Mouse (Mus musculus): ENCODE measurements around the gene Rnf152. TPM values are rescaled to one million over a fixed set of nuclear protein-coding genes. Genes with fewer than 3 reads are reported as not detected.

Rnf152 gene
- polyA plus RNA-seq, 1 experiment from 2014 or later, result 2.4 TPM

- Histone ChIP-seq H3K4me3 (ENCODE audit: low read depth, low read length) (no peak overlapping the region), H3K36me3 (ENCODE audit: control insufficient read depth, insufficient read depth, low read length) (no peaks in the 10 kb centered on the region), H3K9me3 (ENCODE audit: control insufficient read depth, low read length) (no peaks in the 10 kb centered on the region), H3K9ac (ENCODE audit: low read length) (no peak overlapping the region), H3K27me3 (ENCODE audit: control insufficient read depth, insufficient read depth, low read length) (no peaks in the 10 kb centered on the region), H3K4me2 (no peak overlapping the region), H3K4me1 (ENCODE audit: control insufficient read depth, insufficient read depth, low read length) (peaks cover 16% of the 10 kb centered on the region), H3K27ac (ENCODE audit: low read depth, low read length) (no peak overlapping the region)
- WGBS, result 69% methylated on average over 5 of the region's 5 CpGs
- DNase-seq (ENCODE audit: low spot score, missing footprints) (peak; percentile 81), ATAC-seq (ENCODE audit: low FRiP score) (peak; percentile 41; the same call in 1 of the 2 replicates)
Measured at GRCm38 (mm10) chr1:105330581-105331320, 25.8 kb downstream of the Rnf152 start.

GRCm38 (mm10) chr1:105327789-105328188 is 28.7 kb downstream of the Rnf152 start:
- H3K27ac ChIP-seq (ENCODE audit: low read depth, low read length), result no peak overlapping the region
- no peak overlapping the region for H3K4me3 ChIP-seq (ENCODE audit: low read depth, low read length)
- H3K27me3 ChIP-seq (ENCODE audit: control insufficient read depth, insufficient read depth, low read length), result no peaks in the 10 kb centered on the region
- WGBS, result 91% methylated on average over 1 of the region's 1 CpGs
- H3K9ac ChIP-seq (ENCODE audit: low read length), result no peak overlapping the region
- H3K4me1 ChIP-seq (ENCODE audit: control insufficient read depth, insufficient read depth, low read length), result peaks cover 19% of the 10 kb centered on the region
- H3K36me3 ChIP-seq (ENCODE audit: control insufficient read depth, insufficient read depth, low read length), result no peaks in the 10 kb centered on the region
- no peak for DNase-seq (ENCODE audit: low spot score, missing footprints)
- H3K9me3 ChIP-seq (ENCODE audit: control insufficient read depth, low read length), result no peaks in the 10 kb centered on the region
- ATAC-seq (ENCODE audit: low FRiP score), result no peak
- H3K4me2 ChIP-seq, result no peak overlapping the region

- 40% methylated on average over 4 of the region's 4 CpGs for WGBS
Measured at GRCm38 (mm10) chr1:105324636-105325035, 31.9 kb downstream of the Rnf152 start.

GRCm38 (mm10) chr1:105314010-105314800 is 42.3 kb downstream of the Rnf152 start:
- DNase-seq (ENCODE audit: low spot score, missing footprints), result peak; percentile 77
- Histone ChIP-seq H3K4me2 (no peak overlapping the region), H3K9me3 (ENCODE audit: control insufficient read depth, low read length) (no peaks in the 10 kb centered on the region), H3K9ac (ENCODE audit: low read length) (no peak overlapping the region), H3K36me3 (ENCODE audit: control insufficient read depth, insufficient read depth, low read length) (no peaks in the 10 kb centered on the region), H3K27me3 (ENCODE audit: control insufficient read depth, insufficient read depth, low read length) (no peaks in the 10 kb centered on the region), H3K4me3 (ENCODE audit: low read depth, low read length) (no peak overlapping the region), H3K27ac (ENCODE audit: low read depth, low read length) (no peak overlapping the region), H3K4me1 (ENCODE audit: control insufficient read depth, insufficient read depth, low read length) (peaks cover 6% of the 10 kb centered on the region; the same call in 1 of the 2 replicates)
- WGBS, result 90% methylated on average over 3 of the region's 3 CpGs
- ATAC-seq (ENCODE audit: low FRiP score), result no peak

More at GRCm38 (mm10) chr1:105324636-105325035, 31.9 kb downstream of the Rnf152 start:
- H3K4me1 ChIP-seq (ENCODE audit: control insufficient read depth, insufficient read depth, low read length), result peaks cover 4% of the 10 kb centered on the region
- H3K27me3 ChIP-seq (ENCODE audit: control insufficient read depth, insufficient read depth, low read length), result no peaks in the 10 kb centered on the region
- ATAC-seq (ENCODE audit: low FRiP score) (peak; percentile 26; the same call in 1 of the 2 replicates), DNase-seq (ENCODE audit: low spot score, missing footprints) (no peak)
- no peaks in the 10 kb centered on the region for H3K36me3 ChIP-seq (ENCODE audit: control insufficient read depth, insufficient read depth, low read length)
- no peak overlapping the region for H3K27ac ChIP-seq (ENCODE audit: low read depth, low read length)
- no peak overlapping the region for H3K9ac ChIP-seq (ENCODE audit: low read length)
- H3K9me3 ChIP-seq (ENCODE audit: control insufficient read depth, low read length), result no peaks in the 10 kb centered on the region
- no peak overlapping the region for H3K4me3 ChIP-seq (ENCODE audit: low read depth, low read length)
- no peak overlapping the region for H3K4me2 ChIP-seq

- H3K9me3 ChIP-seq (ENCODE audit: control insufficient read depth, low read length), result no peaks in the 10 kb centered on the region
- DNase-seq (ENCODE audit: low spot score, missing footprints) (no peak), ATAC-seq (ENCODE audit: low FRiP score) (no peak; the same call in 1 of the 2 replicates)
- no peak overlapping the region for H3K4me3 ChIP-seq (ENCODE audit: low read depth, low read length)
- no peaks in the 10 kb centered on the region for H3K36me3 ChIP-seq (ENCODE audit: control insufficient read depth, insufficient read depth, low read length)
- no peak overlapping the region for H3K9ac ChIP-seq (ENCODE audit: low read length)
- no peaks in the 10 kb centered on the region for H3K27me3 ChIP-seq (ENCODE audit: control insufficient read depth, insufficient read depth, low read length)
- peaks cover 6% of the 10 kb centered on the region; the same call in 1 of the 2 replicates for H3K4me1 ChIP-seq (ENCODE audit: control insufficient read depth, insufficient read depth, low read length)
- H3K27ac ChIP-seq (ENCODE audit: low read depth, low read length), result no peak overlapping the region
- H3K4me2 ChIP-seq, result no peak overlapping the region
- WGBS, result 57% methylated on average over 2 of the region's 2 CpGs
Measured at GRCm38 (mm10) chr1:105312601-105312901, 44.0 kb downstream of the Rnf152 start.

GRCm38 (mm10) chr1:105311899-105312600 is 44.5 kb downstream of the Rnf152 start:
- Histone ChIP-seq H3K27ac (ENCODE audit: low read depth, low read length) (no peak overlapping the region), H3K36me3 (ENCODE audit: control insufficient read depth, insufficient read depth, low read length) (no peaks in the 10 kb centered on the region), H3K27me3 (ENCODE audit: control insufficient read depth, insufficient read depth, low read length) (no peaks in the 10 kb centered on the region), H3K4me2 (no peak overlapping the region), H3K4me3 (ENCODE audit: low read depth, low read length) (no peak overlapping the region), H3K4me1 (ENCODE audit: control insufficient read depth, insufficient read depth, low read length) (peaks cover 6% of the 10 kb centered on the region; the same call in 1 of the 2 replicates), H3K9ac (ENCODE audit: low read length) (no peak overlapping the region), H3K9me3 (ENCODE audit: control insufficient read depth, low read length) (no peaks in the 10 kb centered on the region)
- peak; percentile 83 for DNase-seq (ENCODE audit: low spot score, missing footprints)
- 89% methylated on average over 1 of the region's 1 CpGs for WGBS
- peak; percentile 67 for ATAC-seq (ENCODE audit: low FRiP score)

GRCm38 (mm10) chr1:105302164-105302563 is 54.3 kb downstream of the Rnf152 start:
- H3K27me3 ChIP-seq (ENCODE audit: control insufficient read depth, insufficient read depth, low read length), result no peaks in the 10 kb centered on the region
- no peaks in the 10 kb centered on the region for H3K4me1 ChIP-seq (ENCODE audit: control insufficient read depth, insufficient read depth, low read length)
- no peaks in the 10 kb centered on the region for H3K36me3 ChIP-seq (ENCODE audit: control insufficient read depth, insufficient read depth, low read length)
- no peak overlapping the region for H3K9ac ChIP-seq (ENCODE audit: low read length)
- H3K4me3 ChIP-seq (ENCODE audit: low read depth, low read length), result no peak overlapping the region
- no peak for DNase-seq (ENCODE audit: low spot score, missing footprints)
- no peaks in the 10 kb centered on the region for H3K9me3 ChIP-seq (ENCODE audit: control insufficient read depth, low read length)
- H3K27ac ChIP-seq (ENCODE audit: low read depth, low read length), result no peak overlapping the region
- 79% methylated on average over 6 of the region's 6 CpGs for WGBS
- no peak for ATAC-seq (ENCODE audit: low FRiP score)
- H3K4me2 ChIP-seq, result no peak overlapping the region

- ATAC-seq (ENCODE audit: low FRiP score) (no peak), DNase-seq (ENCODE audit: low spot score, missing footprints) (no peak)
- 91% methylated on average over 9 of the region's 9 CpGs for WGBS
- H3K4me1 ChIP-seq (ENCODE audit: control insufficient read depth, insufficient read depth, low read length), result no peaks in the 10 kb centered on the region
- no peaks in the 10 kb centered on the region for H3K36me3 ChIP-seq (ENCODE audit: control insufficient read depth, insufficient read depth, low read length)
- no peak overlapping the region for H3K4me2 ChIP-seq
- no peaks in the 10 kb centered on the region for H3K9me3 ChIP-seq (ENCODE audit: control insufficient read depth, low read length)
- H3K27ac ChIP-seq (ENCODE audit: low read depth, low read length), result no peak overlapping the region
- H3K27me3 ChIP-seq (ENCODE audit: control insufficient read depth, insufficient read depth, low read length), result no peaks in the 10 kb centered on the region
- H3K9ac ChIP-seq (ENCODE audit: low read length), result no peak overlapping the region
- no peak overlapping the region for H3K4me3 ChIP-seq (ENCODE audit: low read depth, low read length)
Measured at GRCm38 (mm10) chr1:105301764-105302163, 54.7 kb downstream of the Rnf152 start.

- Histone ChIP-seq H3K4me2 (no peak overlapping the region), H3K36me3 (ENCODE audit: control insufficient read depth, insufficient read depth, low read length) (no peaks in the 10 kb centered on the region), H3K4me3 (ENCODE audit: low read depth, low read length) (no peak overlapping the region), H3K27ac (ENCODE audit: low read depth, low read length) (no peak overlapping the region), H3K9me3 (ENCODE audit: control insufficient read depth, low read length) (no peaks in the 10 kb centered on the region), H3K27me3 (ENCODE audit: control insufficient read depth, insufficient read depth, low read length) (no peaks in the 10 kb centered on the region), H3K9ac (ENCODE audit: low read length) (no peak overlapping the region), H3K4me1 (ENCODE audit: control insufficient read depth, insufficient read depth, low read length) (no peaks in the 10 kb centered on the region)
- WGBS, result 90% methylated on average over 2 of the region's 2 CpGs
- DNase-seq (ENCODE audit: low spot score, missing footprints), result no peak
- no peak for ATAC-seq (ENCODE audit: low FRiP score)
Measured at GRCm38 (mm10) chr1:105291859-105292258, 64.7 kb downstream of the Rnf152 start.

Data from midbrain, embryonic 11.5 days (tissue).